Mouse (Mus musculus) heart, embryonic 12.5 days (tissue): Measurements from ENCODE around the gene Olfr1150-ps1. TPM values are rescaled to one million over a fixed set of nuclear protein-coding genes. Genes with fewer than 3 reads are reported as not detected.

ENCODE experiments used
- ATAC-seq: fragments of 200-750 bp; cut with Nextera tagmentation; 2 replicates; pipeline ENCODE4 v1.8.0; 2017; ENCODE audit warnings: moderate TSS enrichment, moderate library complexity; ENCODE audit not compliant: insufficient number of reproducible peaks, low FRiP score
- H3K27ac ChIP-seq: fragments of 300-500 bp; sonication (generic); 2 replicates; pipeline ENCODE4 v1.5.1; 2016; ENCODE audit warnings: mild to moderate bottlenecking, moderate library complexity; ENCODE audit not compliant: poor library complexity, severe bottlenecking
- H3K27me3 ChIP-seq: fragments of 300-500 bp; sonication (generic); replicated peaks from 2 replicates; pipeline ENCODE4 v1.6.1; 2016; ENCODE audit warnings: mild to moderate bottlenecking, moderate library complexity
- H3K36me3 ChIP-seq: fragments of 300-500 bp; sonication (generic); 2 replicates; pipeline ENCODE4 v1.6.1; 2016; ENCODE audit warnings: mild to moderate bottlenecking, moderate library complexity
- H3K4me1 ChIP-seq: fragments of 300-500 bp; sonication (generic); replicated peaks from 2 replicates; pipeline ENCODE4 v1.6.1; 2016; ENCODE audit warnings: mild to moderate bottlenecking
- H3K4me2 ChIP-seq: fragments of 300-500 bp; sonication (generic); 2 replicates; pipeline ENCODE4 v1.6.1; 2016; ENCODE audit warnings: mild to moderate bottlenecking, moderate library complexity
- H3K4me3 ChIP-seq: fragments of 300-500 bp; sonication (generic); 2 replicates; pipeline ENCODE4 v1.5.1; 2016; ENCODE audit warnings: mild to moderate bottlenecking
- H3K9ac ChIP-seq: fragments of 300-500 bp; sonication (generic); 2 replicates; pipeline ENCODE4 v1.6.1; 2016; ENCODE audit warnings: mild to moderate bottlenecking, moderate library complexity
- H3K9me3 ChIP-seq: fragments of 300-500 bp; sonication (generic); replicated peaks from 2 replicates; pipeline ENCODE4 v1.6.1; 2016; ENCODE audit warnings: mild to moderate bottlenecking, moderate library complexity
- WGBS: fragments of 180-500 bp; shearing (Covaris S2); methylation state at CpG from one replicate; pipeline ENCODE4 v1.1.7; 2016; 5-methylcytosine and 5-hydroxymethylcytosine counted together
- polyA plus RNA-seq: library from polyadenylated mRNA; unstranded; fragments of >200 nt; fragmentation: Nextera tagmentation; extraction: Ambion mirVana; gene quantifications from 2 replicates; pipeline ENCODE4 v1.2.1, GENCODE M21; 2016

Olfr1150-ps1 gene
- polyA plus RNA-seq, result not detected in 2 replicates

GRCm38 (mm10) chr2:87843693-87844092 lies at the start of gene Olfr1150-ps1:
TSS of gene Olfr1150-ps1 (plus strand) at chr2:87843993.
- Histone ChIP-seq H3K4me3 (no peak within 1 kb of the TSS), H3K36me3 (no peaks in the 10 kb centered on the region), H3K4me1 (no peaks in the 10 kb centered on the region), H3K4me2 (no peak within 1 kb of the TSS), H3K27ac (no peak within 1 kb of the TSS), H3K9ac (no peak within 1 kb of the TSS), H3K9me3 (no peaks in the 10 kb centered on the region), H3K27me3 (no peaks in the 10 kb centered on the region)
- ATAC-seq, result no peak
- 75% methylated on average over 1 of the region's 1 CpGs for WGBS

- H3K4me2 ChIP-seq, result no peak within 1 kb of the TSS
- ATAC-seq, result no peak
- no peak within 1 kb of the TSS for H3K4me3 ChIP-seq
- H3K9me3 ChIP-seq, result 0 out of 2 replicates have a peak, but pooled peaks cover 3% of the 10 kb centered on the region
- H3K36me3 ChIP-seq, result no peaks in the 10 kb centered on the region
- H3K9ac ChIP-seq, result no peak within 1 kb of the TSS
- H3K27me3 ChIP-seq, result no peaks in the 10 kb centered on the region
- H3K4me1 ChIP-seq, result no peaks in the 10 kb centered on the region
- no peak within 1 kb of the TSS for H3K27ac ChIP-seq
Observed at GRCm38 (mm10) chr2:87800292-87800691, 43.5 kb upstream of the Olfr1150-ps1 start, which contains the start of gene Olfr1143. TSS of gene Olfr1143 (plus strand) at chr2:87800592.

- Histone ChIP-seq H3K9me3 (0 out of 2 replicates have a peak, but pooled peaks cover 3% of the 10 kb centered on the region), H3K4me1 (no peaks in the 10 kb centered on the region), H3K27me3 (no peaks in the 10 kb centered on the region), H3K4me2 (no peak within 1 kb of the TSS), H3K9ac (no peak within 1 kb of the TSS), H3K36me3 (no peaks in the 10 kb centered on the region), H3K4me3 (no peak within 1 kb of the TSS), H3K27ac (no peak within 1 kb of the TSS)
- ATAC-seq, result no peak
- WGBS, result 63% methylated on average over 1 of the region's 1 CpGs
Observed at GRCm38 (mm10) chr2:87809522-87809921, 34.3 kb upstream of the Olfr1150-ps1 start, which contains the start of gene Olfr1145. TSS of gene Olfr1145 (plus strand) at chr2:87809822.

- H3K4me1 ChIP-seq, result no peaks in the 10 kb centered on the region
- no peak within 1 kb of the TSS for H3K9ac ChIP-seq
- H3K4me3 ChIP-seq, result no peak within 1 kb of the TSS
- no peak for ATAC-seq
- no peaks in the 10 kb centered on the region for H3K36me3 ChIP-seq
- no peaks in the 10 kb centered on the region for H3K27me3 ChIP-seq
- no peak within 1 kb of the TSS for H3K4me2 ChIP-seq
- H3K9me3 ChIP-seq, result no peaks in the 10 kb centered on the region
- H3K27ac ChIP-seq, result no peak within 1 kb of the TSS
- 79% methylated on average over 1 of the region's 1 CpGs for WGBS
Observed at GRCm38 (mm10) chr2:87830233-87830632, 13.6 kb upstream of the Olfr1150-ps1 start, which contains the start of gene Olfr1148. TSS of gene Olfr1148 (plus strand) at chr2:87830533.

- WGBS, result 91% methylated on average over 1 of the region's 1 CpGs
Observed at GRCm38 (mm10) chr2:87855562-87855961, 11.8 kb downstream of the Olfr1150-ps1 start, which contains the start of gene Olfr1151. TSS of gene Olfr1151 (plus strand) at chr2:87855862.

GRCm38 (mm10) chr2:87866192-87866591 lies 22.4 kb downstream of the Olfr1150-ps1 start, which contains the start of gene Olfr1152:
TSS of gene Olfr1152 (plus strand) at chr2:87866492.
- no peak for ATAC-seq
- H3K9me3 ChIP-seq, result no peaks in the 10 kb centered on the region
- H3K4me1 ChIP-seq, result no peaks in the 10 kb centered on the region
- no peaks in the 10 kb centered on the region for H3K36me3 ChIP-seq
- no peak within 1 kb of the TSS for H3K9ac ChIP-seq
- no peaks in the 10 kb centered on the region for H3K27me3 ChIP-seq
- H3K27ac ChIP-seq, result no peak within 1 kb of the TSS
- no peak within 1 kb of the TSS for H3K4me3 ChIP-seq
- H3K4me2 ChIP-seq, result no peak within 1 kb of the TSS

More at GRCm38 (mm10) chr2:87855562-87855961, 11.8 kb downstream of the Olfr1150-ps1 start, which contains the start of gene Olfr1151:
- H3K4me3 ChIP-seq, result no peak within 1 kb of the TSS
- no peaks in the 10 kb centered on the region for H3K4me1 ChIP-seq
- no peak within 1 kb of the TSS for H3K4me2 ChIP-seq
- no peak for ATAC-seq
- peaks cover 4% of the 10 kb centered on the region; the same call in 1 of the 2 replicates for H3K9me3 ChIP-seq
- no peaks in the 10 kb centered on the region for H3K27me3 ChIP-seq
- H3K9ac ChIP-seq, result no peak within 1 kb of the TSS
- H3K36me3 ChIP-seq, result no peaks in the 10 kb centered on the region
- H3K27ac ChIP-seq, result no peak within 1 kb of the TSS

GRCm38 (mm10) chr2:87894662-87895061 lies 50.9 kb downstream of the Olfr1150-ps1 start, which contains the start of gene Olfr1153:
TSS of gene Olfr1153 (plus strand) at chr2:87894962.
- no peak within 1 kb of the TSS for H3K4me2 ChIP-seq
- no peak for ATAC-seq
- H3K9me3 ChIP-seq, result peaks cover 4% of the 10 kb centered on the region; the same call in 1 of the 2 replicates
- no peaks in the 10 kb centered on the region for H3K36me3 ChIP-seq
- no peak within 1 kb of the TSS for H3K4me3 ChIP-seq
- H3K9ac ChIP-seq, result no peak within 1 kb of the TSS
- H3K27me3 ChIP-seq, result no peaks in the 10 kb centered on the region
- no peaks in the 10 kb centered on the region for H3K4me1 ChIP-seq
- no peak within 1 kb of the TSS for H3K27ac ChIP-seq
- WGBS, result 70% methylated on average over 1 of the region's 1 CpGs

Other genes with a start within 250 kb of the Olfr1150-ps1 start
- gene Olfr1130, start 237.8 kb upstream of the Olfr1150-ps1 start, polyA plus RNA-seq, result not detected in 2 replicates
- not detected in 2 replicates for gene Olfr1131, start 216.9 kb upstream of the Olfr1150-ps1 start, polyA plus RNA-seq
- gene Olfr1132, start 206.5 kb upstream of the Olfr1150-ps1 start, polyA plus RNA-seq, result not detected in 2 replicates
- not detected in 2 replicates for gene Olfr1133, start 196.6 kb upstream of the Olfr1150-ps1 start, polyA plus RNA-seq
- not detected in 2 replicates for gene Olfr1134, start 185.5 kb upstream of the Olfr1150-ps1 start, polyA plus RNA-seq
- gene Olfr1135, start 170.3 kb upstream of the Olfr1150-ps1 start, polyA plus RNA-seq, result not detected in 2 replicates
- gene Olfr1136, start 150.0 kb upstream of the Olfr1150-ps1 start, polyA plus RNA-seq, result not detected in 2 replicates
- not detected in 2 replicates for gene Olfr1137, start 130.8 kb upstream of the Olfr1150-ps1 start, polyA plus RNA-seq
- not detected in 2 replicates for gene Olfr1138, start 104.0 kb upstream of the Olfr1150-ps1 start, polyA plus RNA-seq
- gene Olfr1140, start 100.2 kb upstream of the Olfr1150-ps1 start, polyA plus RNA-seq, result not detected in 2 replicates
- gene Olfr1141, start 90.0 kb upstream of the Olfr1150-ps1 start, polyA plus RNA-seq, result not detected in 2 replicates
- gene Olfr152, start 64.5 kb upstream of the Olfr1150-ps1 start, polyA plus RNA-seq, result not detected in 2 replicates
- not detected in 2 replicates for gene Olfr1143, start 43.4 kb upstream of the Olfr1150-ps1 start, polyA plus RNA-seq
- gene Olfr1145, start 34.2 kb upstream of the Olfr1150-ps1 start, polyA plus RNA-seq, result not detected in 2 replicates
- gene Olfr1148, start 13.5 kb upstream of the Olfr1150-ps1 start, polyA plus RNA-seq, result not detected in 2 replicates
- gene Olfr1151, start 11.9 kb downstream of the Olfr1150-ps1 start, polyA plus RNA-seq, result not detected in 2 replicates
- not detected in 2 replicates for gene Olfr1152, start 22.5 kb downstream of the Olfr1150-ps1 start, polyA plus RNA-seq
- not detected in 2 replicates for gene Olfr1153, start 51.0 kb downstream of the Olfr1150-ps1 start, polyA plus RNA-seq
- gene Olfr1154, start 61.2 kb downstream of the Olfr1150-ps1 start, polyA plus RNA-seq, result not detected in 2 replicates
- not detected in 2 replicates for gene Olfr1155, start 101.1 kb downstream of the Olfr1150-ps1 start, polyA plus RNA-seq
- not detected in 2 replicates for gene Olfr1156, start 109.1 kb downstream of the Olfr1150-ps1 start, polyA plus RNA-seq
- gene Olfr1157, start 124.3 kb downstream of the Olfr1150-ps1 start, polyA plus RNA-seq, result not detected in 2 replicates
- not detected in 2 replicates for gene Olfr74, start 130.7 kb downstream of the Olfr1150-ps1 start, polyA plus RNA-seq
- gene Olfr1158, start 146.1 kb downstream of the Olfr1150-ps1 start, polyA plus RNA-seq, result not detected in 2 replicates
- gene Olfr1160, start 164.3 kb downstream of the Olfr1150-ps1 start, polyA plus RNA-seq, result not detected in 2 replicates
- gene Olfr1161, start 178.8 kb downstream of the Olfr1150-ps1 start, polyA plus RNA-seq, result not detected in 2 replicates
- not detected in 2 replicates for gene Olfr73, start 193.7 kb downstream of the Olfr1150-ps1 start, polyA plus RNA-seq
- gene Olfr1162, start 207.1 kb downstream of the Olfr1150-ps1 start, polyA plus RNA-seq, result not detected in 2 replicates
- not detected in 2 replicates for gene Olfr1163, start 227.8 kb downstream of the Olfr1150-ps1 start, polyA plus RNA-seq
- gene Olfr1164, start 250.0 kb downstream of the Olfr1150-ps1 start, polyA plus RNA-seq, result not detected in 2 replicates